Mouse (Mus musculus) olfactory bulb, adult 2 months (tissue): ENCODE data around the gene Saal1. TPM values are rescaled to one million over a fixed set of nuclear protein-coding genes. Genes with fewer than 3 reads are reported as not detected.
A peak's percentile ranks its signal among the peaks of the same experiment; 100 is the strongest.

Experiments used
- H3K27ac ChIP-seq: fragments of 200-500 bp; 2 replicates; pipeline ENCODE4 v1.5.1; 2012; ENCODE audit warnings: low read depth, low read length; ENCODE audit not compliant: insufficient read depth
- H3K4me1 ChIP-seq: fragments of 200-500 bp; 2 replicates; pipeline ENCODE4 v1.6.1; 2012; ENCODE audit warnings: low read length; ENCODE audit not compliant: control insufficient read depth, insufficient read depth
- H3K4me3 ChIP-seq: fragments of 200-500 bp; 2 replicates; pipeline ENCODE4 v1.5.1; 2012; ENCODE audit warnings: mild to moderate bottlenecking, low read depth, low read length, moderate library complexity; ENCODE audit not compliant: insufficient read depth
- CTCF ChIP-seq: fragments of 200-500 bp; IDR thresholded peaks from 2 replicates; pipeline ENCODE4 v1.5.1; 2012; ENCODE audit warnings: low read depth, mild to moderate bottlenecking, low read length, moderate library complexity; ENCODE audit not compliant: insufficient read depth
- POLR2A ChIP-seq: fragments of 200-500 bp; IDR thresholded peaks from 2 replicates; pipeline ENCODE4 v1.6.1; 2012; ENCODE audit warnings: mild to moderate bottlenecking, low read depth, low read length, moderate library complexity; ENCODE audit not compliant: insufficient read depth
- WGBS: fragments of 180-500 bp; shearing (Covaris S2); methylation state at CpG from one replicate; pipeline ENCODE4 v1.1.7; 2018; 5-methylcytosine and 5-hydroxymethylcytosine counted together
- polyA plus RNA-seq: library from polyadenylated mRNA; stranded (reverse); fragments of >200 nt; gene quantifications from 2 replicates; pipeline ENCODE4 v1.2.4, GENCODE M21; 2012; ENCODE audit warnings: low replicate concordance; ENCODE audit not compliant: missing spikeins, insufficient read depth, insufficient read length

Gene Saal1
- polyA plus RNA-seq, 1 experiment = not detected

GRCm38 (mm10) chr7:46639692-46640031 lies 70.8 kb downstream of the Saal1 start, which contains the start of gene Sergef:
Gene Sergef (minus strand): TSS chr7:46639807.
- H3K27ac ChIP-seq = peak within 1 kb of the TSS; percentile 69
- under 1% methylated on average over 30 of the region's 30 CpGs for WGBS
- H3K4me1 ChIP-seq = peaks cover 5% of the 10 kb centered on the region; the same call in 1 of the 2 replicates
- TF ChIP-seq CTCF (no peak), POLR2A (peak; percentile 49)
- H3K4me3 ChIP-seq = peak within 1 kb of the TSS; percentile 68

- Histone ChIP-seq H3K4me3 (peak overlapping the region; percentile 68), H3K27ac (peak overlapping the region; percentile 69), H3K4me1 (peaks cover 5% of the 10 kb centered on the region; the same call in 1 of the 2 replicates)
- 5% methylated on average over 32 of the region's 32 CpGs for WGBS
- no peak; the same call in 1 of the 2 replicates for TF ChIP-seq POLR2A
- TF ChIP-seq CTCF = no peak
Observed at GRCm38 (mm10) chr7:46638889-46639691, 71.4 kb downstream of the Saal1 start.

Other genes starting within 250 kb of the Saal1 start
- not detected in 2 replicates for gene Sergef, start 70.9 kb downstream of the Saal1 start, polyA plus RNA-seq
- not detected in 2 replicates for gene Tph1, start 38.1 kb downstream of the Saal1 start, polyA plus RNA-seq
- gene Saa3, start 5.0 kb upstream of the Saal1 start, polyA plus RNA-seq = not detected in 2 replicates
- gene Saa4, start 21.9 kb upstream of the Saal1 start, polyA plus RNA-seq = not detected in 2 replicates
- not detected in 2 replicates for gene Saa1, start 32.3 kb upstream of the Saal1 start, polyA plus RNA-seq
- not detected in 2 replicates for gene Saa2, start 41.1 kb upstream of the Saal1 start, polyA plus RNA-seq
- not detected in 2 replicates for gene Hps5, start 85.4 kb upstream of the Saal1 start, polyA plus RNA-seq
- gene Gtf2h1, start 85.4 kb upstream of the Saal1 start, polyA plus RNA-seq = not detected in 2 replicates
- not detected in 2 replicates for gene Ldha, start 130.8 kb upstream of the Saal1 start, polyA plus RNA-seq
- not detected in 2 replicates for gene Ldhc, start 150.5 kb upstream of the Saal1 start, polyA plus RNA-seq
- gene Tsg101, start 209.3 kb upstream of the Saal1 start, polyA plus RNA-seq = 352 and 596 TPM in 2 replicates
- not detected in 2 replicates for gene Uevld, start 247.8 kb upstream of the Saal1 start, polyA plus RNA-seq